ENCODE assay signal across 9 mouse cellular contexts in the genomic region with DNA sequence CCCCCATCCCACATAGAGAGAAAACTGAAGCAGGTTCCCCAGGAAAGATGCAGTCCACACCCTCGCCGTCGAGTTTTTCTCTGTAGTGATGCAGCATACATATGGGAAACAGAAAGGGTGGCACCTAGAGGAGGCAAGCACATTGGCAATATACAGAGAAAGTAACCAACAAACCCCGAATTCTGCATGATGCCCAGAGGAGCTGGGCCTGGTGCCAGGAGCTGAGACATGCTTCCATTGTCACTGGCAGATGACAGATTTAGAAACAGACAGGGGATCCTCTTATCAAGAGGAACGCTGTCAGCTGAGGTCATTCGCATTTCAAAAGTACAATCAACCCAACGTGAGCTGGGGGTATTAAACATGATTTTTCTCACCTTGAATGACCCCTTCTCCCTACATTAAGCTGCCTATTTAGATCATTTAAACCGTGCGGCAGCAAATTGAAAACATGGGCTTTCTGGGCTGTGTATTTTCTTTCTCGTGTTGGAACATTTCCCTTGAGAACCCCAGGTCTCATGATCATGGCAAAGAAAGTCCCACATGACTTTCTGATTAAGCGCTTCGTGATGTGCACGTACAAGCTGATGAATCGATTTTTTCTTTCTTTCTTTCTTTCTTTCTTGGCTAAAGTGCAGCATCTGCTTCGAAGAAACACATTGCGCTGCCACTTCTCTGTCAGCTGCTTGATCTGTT.
DNase-seq lines count a peak whose midpoint lies in the region; ATAC-seq lines count a peak whose summit lies in the region.
"Had no signal": no experiment of that assay in that cellular context is flagged by ENCODE, and none has a peak within 500 bp of the region (broad histone marks: within the 10 kb centered on the region; RNA-seq: fewer than 3 reads in every experiment).

No protein-coding gene starts in this region.

- peaks cover 27% of the 10 kb centered on the region for H3K4me1 ChIP-seq in midbrain, embryonic 12.5 days
- H3K4me1 ChIP-seq in midbrain, embryonic 10.5 days: peaks cover 50% of the 10 kb centered on the region
- peaks cover 40% of the 10 kb centered on the region for H3K4me1 ChIP-seq in embryonic facial prominence, embryonic 13.5 days
- H3K4me1 ChIP-seq in hindbrain, embryonic 15.5 days (replicated peaks): peaks cover 11% of the 10 kb centered on the region
- peaks cover 16% of the 10 kb centered on the region; the same call in 1 of the 2 replicates for H3K4me1 ChIP-seq in limb, embryonic 10.5 days

- DNase-seq in midbrain, embryonic 10.5 days (ENCODE audit: low spot score): no peak
- peak; percentile 36 for DNase-seq in lung, postnatal 25 days (ENCODE audit: low spot score)
- no peak for DNase-seq in urinary bladder, adult 2 months (ENCODE audit: low spot score)
- DNase-seq in limb, embryonic 10.5 days (ENCODE audit: low spot score): no peak
- no peak for DNase-seq in thymus, postnatal 36 days

- H3K4me3 ChIP-seq in midbrain, embryonic 12.5 days: no peak overlapping the region
- no peak overlapping the region for H3K4me3 ChIP-seq in midbrain, embryonic 10.5 days
- no peak overlapping the region for H3K4me3 ChIP-seq in embryonic facial prominence, embryonic 13.5 days
- H3K4me3 ChIP-seq in hindbrain, embryonic 15.5 days: no peak overlapping the region
- H3K4me3 ChIP-seq in limb, embryonic 10.5 days: no peak overlapping the region

- no peaks in the 10 kb centered on the region; the same call in 1 of the 2 replicates for H3K27me3 ChIP-seq in midbrain, embryonic 12.5 days
- no peaks in the 10 kb centered on the region for H3K27me3 ChIP-seq in midbrain, embryonic 10.5 days (ENCODE audit: low read depth, poor library complexity, severe bottlenecking)
- H3K27me3 ChIP-seq in embryonic facial prominence, embryonic 13.5 days: no peaks in the 10 kb centered on the region
- H3K27me3 ChIP-seq in hindbrain, embryonic 15.5 days: no peaks in the 10 kb centered on the region; the same call in 1 of the 2 replicates
- H3K27me3 ChIP-seq in limb, embryonic 10.5 days (ENCODE audit: low read depth, poor library complexity, severe bottlenecking): no peaks in the 10 kb centered on the region

- no peak for ATAC-seq in midbrain, embryonic 12.5 days (ENCODE audit: low FRiP score, low read depth)
- no peak for ATAC-seq in embryonic facial prominence, embryonic 13.5 days (ENCODE audit: insufficient number of reproducible peaks, insufficient read depth, low FRiP score, low TSS enrichment, low read depth)
- ATAC-seq in hindbrain, embryonic 15.5 days (ENCODE audit: low FRiP score, low read depth): no peak

- 53% methylated on average over 16 of the region's 16 CpGs for WGBS in midbrain, embryonic 12.5 days
- 72% methylated on average over 16 of the region's 16 CpGs for WGBS in midbrain, embryonic 10.5 days
- WGBS in embryonic facial prominence, embryonic 13.5 days: 28% methylated on average over 16 of the region's 16 CpGs
- 37% methylated on average over 16 of the region's 16 CpGs for WGBS in hindbrain, embryonic 15.5 days
- 81% methylated on average over 16 of the region's 16 CpGs for WGBS in limb, embryonic 10.5 days

- H3K27ac ChIP-seq in midbrain, embryonic 12.5 days (replicated peaks): 0 out of 2 replicates have a peak overlapping the region, but pooled peaks have one; percentile 1
- no peak overlapping the region for H3K27ac ChIP-seq in midbrain, embryonic 10.5 days (replicated peaks)
- H3K27ac ChIP-seq in embryonic facial prominence, embryonic 13.5 days: peak overlapping the region; percentile 68
- no peak overlapping the region for H3K27ac ChIP-seq in hindbrain, embryonic 15.5 days (replicated peaks)
- no peak overlapping the region for H3K27ac ChIP-seq in limb, embryonic 10.5 days

- no peaks in the 10 kb centered on the region for H3K36me3 ChIP-seq in midbrain, embryonic 12.5 days
- no peaks in the 10 kb centered on the region for H3K36me3 ChIP-seq in midbrain, embryonic 10.5 days
- H3K36me3 ChIP-seq in embryonic facial prominence, embryonic 13.5 days: no peaks in the 10 kb centered on the region
- no peaks in the 10 kb centered on the region for H3K36me3 ChIP-seq in hindbrain, embryonic 15.5 days
- H3K36me3 ChIP-seq in limb, embryonic 10.5 days: no peaks in the 10 kb centered on the region
- H3K36me3 ChIP-seq: G1E had no signal

- H3K4me2 ChIP-seq in midbrain, embryonic 12.5 days (replicated peaks): no peak overlapping the region; the same call in 1 of the 2 replicates
- peak overlapping the region; percentile 37 for H3K4me2 ChIP-seq in embryonic facial prominence, embryonic 13.5 days
- H3K4me2 ChIP-seq in hindbrain, embryonic 15.5 days: peak overlapping the region; percentile 24; the same call in 1 of the 2 replicates

- H3K9ac ChIP-seq in midbrain, embryonic 12.5 days (replicated peaks): no peak overlapping the region
- no peak overlapping the region for H3K9ac ChIP-seq in embryonic facial prominence, embryonic 13.5 days
- H3K9ac ChIP-seq in hindbrain, embryonic 15.5 days: no peak overlapping the region

- no peaks in the 10 kb centered on the region for H3K9me3 ChIP-seq in midbrain, embryonic 12.5 days
- H3K9me3 ChIP-seq in midbrain, embryonic 10.5 days (replicated peaks): no peaks in the 10 kb centered on the region
- no peaks in the 10 kb centered on the region for H3K9me3 ChIP-seq in embryonic facial prominence, embryonic 13.5 days
- H3K9me3 ChIP-seq in hindbrain, embryonic 15.5 days: no peaks in the 10 kb centered on the region
- no peaks in the 10 kb centered on the region for H3K9me3 ChIP-seq in limb, embryonic 10.5 days (replicated peaks)
- H3K9me3 ChIP-seq: G1E had no signal

Comparison
In these comparisons a context has a peak if more than half of its experiments do, and no peak if none do; other contexts are left out.
1. H3K27ac ChIP-seq: peak in midbrain, embryonic 12.5 days (single experiment) and embryonic facial prominence, embryonic 13.5 days (single experiment); none in midbrain, embryonic 10.5 days (single experiment), hindbrain, embryonic 15.5 days (single experiment) and limb, embryonic 10.5 days (single experiment).